9 mouse cellular contexts compared by ENCODE assay signal in genomic region chr12:8331489-8332173, GRCm38 (mm10). TPM values are rescaled to one million over a fixed set of nuclear protein-coding genes. Genes with fewer than 3 reads are reported as not detected.
DNase-seq lines count a peak whose midpoint lies in the region; ATAC-seq and TF ChIP-seq lines count a peak whose summit lies in the region.
"Had no signal": no experiment of that assay in that cellular context is flagged by ENCODE, and none has a peak within 500 bp of the region (broad histone marks: within the 10 kb centered on the region; RNA-seq: fewer than 3 reads in every experiment).

No protein-coding gene starts in this region.

- DNase-seq in kidney, postnatal 4 days: peak; percentile 73 to 80
- no peak for DNase-seq in kidney, adult 2 months
- DNase-seq in embryonic facial prominence, embryonic 14.5 days (ENCODE audit: low spot score): no peak
- DNase-seq in midbrain, embryonic 14.5 days: no peak
- no peak for DNase-seq in T-cell, adult 2 months (ENCODE audit: low spot score)
- DNase-seq in cerebellum, adult 9-11 months: no peak

- H3K27ac ChIP-seq in kidney, adult 2 months (ENCODE audit: insufficient read depth, low read depth, low read length): no peak overlapping the region
- no peak overlapping the region for H3K27ac ChIP-seq in embryonic facial prominence, embryonic 14.5 days (replicated peaks; ENCODE audit: low read depth, low read length)
- 0 out of 2 replicates have a peak overlapping the region, but pooled peaks have one; percentile 28 for H3K27ac ChIP-seq in heart, embryonic 16.5 days (ENCODE audit: low read length)
- peak overlapping the region; percentile 21; the same call in 1 of the 2 replicates for H3K27ac ChIP-seq in midbrain, embryonic 14.5 days (replicated peaks; ENCODE audit: low read depth, low read length)
- H3K27ac ChIP-seq: embryonic facial prominence, embryonic 15.5 days had no signal

- peak; percentile 5; the same call in 1 of the 2 replicates for ATAC-seq in embryonic facial prominence, embryonic 14.5 days (ENCODE audit: low read depth)
- peak; percentile 41 for ATAC-seq in heart, embryonic 16.5 days (replicated peaks; ENCODE audit: extremely low read depth, insufficient read depth, low FRiP score)
- ATAC-seq in midbrain, embryonic 14.5 days (ENCODE audit: low FRiP score, low TSS enrichment): 0 out of 2 replicates have a peak, but pooled peaks have one; percentile 5
- no peak for ATAC-seq in erythroid progenitor cell, adult 5-6 weeks (replicated peaks; ENCODE audit: low FRiP score, poor library complexity, severe bottlenecking)

- peaks cover 9% of the 10 kb centered on the region for H3K4me1 ChIP-seq in kidney, adult 2 months (ENCODE audit: control insufficient read depth, insufficient read depth, low read length)
- H3K4me1 ChIP-seq in embryonic facial prominence, embryonic 14.5 days (ENCODE audit: control insufficient read depth, insufficient read depth, low read length): no peaks in the 10 kb centered on the region
- peaks cover 27% of the 10 kb centered on the region for H3K4me1 ChIP-seq in heart, embryonic 16.5 days (ENCODE audit: control insufficient read depth, insufficient read depth, low read length)
- H3K4me1 ChIP-seq in midbrain, embryonic 14.5 days (ENCODE audit: control insufficient read depth, insufficient read depth, low read length): peaks cover 16% of the 10 kb centered on the region

- no peaks in the 10 kb centered on the region for H3K36me3 ChIP-seq in kidney, adult 2 months (ENCODE audit: control insufficient read depth, insufficient read depth, low read length)
- peaks cover 27% of the 10 kb centered on the region for H3K36me3 ChIP-seq in embryonic facial prominence, embryonic 14.5 days (ENCODE audit: control insufficient read depth, insufficient read depth, low read length)
- H3K36me3 ChIP-seq in heart, embryonic 16.5 days (ENCODE audit: control insufficient read depth, insufficient read depth): peaks cover 9% of the 10 kb centered on the region
- H3K36me3 ChIP-seq in midbrain, embryonic 14.5 days (ENCODE audit: control insufficient read depth, insufficient read depth, low read length): no peaks in the 10 kb centered on the region

- TF ChIP-seq POLR2A in kidney, adult 2 months (IDR thresholded peaks at IDR 0.05; ENCODE audit: low read depth, low read length): no peak

- H3K27me3 ChIP-seq in kidney, adult 2 months (replicated peaks; ENCODE audit: control insufficient read depth, insufficient read depth, low read length): no peaks in the 10 kb centered on the region
- H3K27me3 ChIP-seq in embryonic facial prominence, embryonic 14.5 days (replicated peaks; ENCODE audit: control insufficient read depth, insufficient read depth, low read length): no peaks in the 10 kb centered on the region
- H3K27me3 ChIP-seq in heart, embryonic 16.5 days (ENCODE audit: control insufficient read depth, insufficient read depth, low read length): no peaks in the 10 kb centered on the region
- H3K27me3 ChIP-seq in midbrain, embryonic 14.5 days (ENCODE audit: control insufficient read depth, insufficient read depth, low read length): no peaks in the 10 kb centered on the region
- H3K27me3 ChIP-seq: embryonic facial prominence, embryonic 15.5 days had no signal

- H3K9me3 ChIP-seq in embryonic facial prominence, embryonic 14.5 days (ENCODE audit: control insufficient read depth, low read length): no peaks in the 10 kb centered on the region
- no peaks in the 10 kb centered on the region for H3K9me3 ChIP-seq in heart, embryonic 16.5 days (replicated peaks; ENCODE audit: control insufficient read depth, low read length)
- no peaks in the 10 kb centered on the region for H3K9me3 ChIP-seq in midbrain, embryonic 14.5 days (ENCODE audit: control insufficient read depth, low read length)
- H3K9me3 ChIP-seq: embryonic facial prominence, embryonic 15.5 days had no signal

- WGBS in kidney, adult 2 months: 78% methylated on average over 14 of the region's 14 CpGs
- 57% methylated on average over 13 of the region's 14 CpGs for WGBS in embryonic facial prominence, embryonic 14.5 days
- 36% methylated on average over 14 of the region's 14 CpGs for WGBS in heart, embryonic 16.5 days
- WGBS in midbrain, embryonic 14.5 days: 61% methylated on average over 14 of the region's 14 CpGs

- H3K4me3 ChIP-seq in kidney, adult 2 months (ENCODE audit: insufficient read depth, low read depth, low read length): no peak overlapping the region
- no peak overlapping the region for H3K4me3 ChIP-seq in embryonic facial prominence, embryonic 14.5 days (ENCODE audit: low read depth, low read length)
- H3K4me3 ChIP-seq in heart, embryonic 16.5 days (ENCODE audit: low read length): no peak overlapping the region
- no peak overlapping the region for H3K4me3 ChIP-seq in midbrain, embryonic 14.5 days (replicated peaks; ENCODE audit: low read depth, low read length)
- H3K4me3 ChIP-seq: embryonic facial prominence, embryonic 15.5 days had no signal

- H3K4me2 ChIP-seq in embryonic facial prominence, embryonic 14.5 days (ENCODE audit: low read depth, low read length): no peak overlapping the region
- H3K4me2 ChIP-seq in heart, embryonic 16.5 days (ENCODE audit: low read depth, low read length): no peak overlapping the region
- no peak overlapping the region for H3K4me2 ChIP-seq in midbrain, embryonic 14.5 days (ENCODE audit: low read length)
- H3K4me2 ChIP-seq: embryonic facial prominence, embryonic 15.5 days had no signal

- H3K9ac ChIP-seq in embryonic facial prominence, embryonic 14.5 days (ENCODE audit: low read depth, low read length): no peak overlapping the region
- H3K9ac ChIP-seq in heart, embryonic 16.5 days (ENCODE audit: low read length): peak overlapping the region; percentile 14; the same call in 1 of the 2 replicates
- 0 out of 2 replicates have a peak overlapping the region, but pooled peaks have one; percentile 34 for H3K9ac ChIP-seq in midbrain, embryonic 14.5 days (replicated peaks; ENCODE audit: low read length)
- H3K9ac ChIP-seq: embryonic facial prominence, embryonic 15.5 days had no signal

- TF ChIP-seq CTCF in kidney, adult 2 months (conservative IDR thresholded peaks at IDR 0.05; ENCODE audit: insufficient read depth, insufficient read length, low read depth, low read length): no peak

RNA-seq across cellular contexts. Expression of gene Hs1bp3, which starts 18.4 kb away (rescaled TPM):
- polyA plus RNA-seq in kidney, adult 2 months (2012; rRNA removed): 25.3 and 27.7 TPM in 2 replicates
- polyA plus RNA-seq in embryonic facial prominence, embryonic 14.5 days (2014; fragmentation: Nextera tagmentation; extraction: Ambion mirVana): 10.4 and 12.4 TPM in 2 replicates
- 15.1 and 16.5 TPM in 2 replicates for polyA plus RNA-seq in heart, embryonic 16.5 days (2015; fragmentation: Nextera tagmentation; extraction: Ambion mirVana)
- 6.7 and 7.0 TPM in 2 replicates for polyA plus RNA-seq in midbrain, embryonic 14.5 days (2014; fragmentation: Nextera tagmentation; extraction: Ambion mirVana)
- total RNA-seq in erythroid progenitor cell, adult 5-6 weeks (2015; ENCODE audit: low replicate concordance): 2.1 and 2.9 TPM in 2 replicates
- 0.39 and 0.61 TPM in 2 replicates for total RNA-seq in erythroid progenitor cell, adult 5-6 weeks (2017; ENCODE audit: low replicate concordance)

RNA-seq across cellular contexts. Expression of gene Gdf7, which starts 29.9 kb away (rescaled TPM):
- polyA plus RNA-seq in kidney, adult 2 months (2012; rRNA removed): 1.1 and 1.5 TPM in 2 replicates
- 0.24 and 0.54 TPM in 2 replicates for polyA plus RNA-seq in embryonic facial prominence, embryonic 14.5 days (2014; fragmentation: Nextera tagmentation; extraction: Ambion mirVana)
- polyA plus RNA-seq in heart, embryonic 16.5 days (2015; fragmentation: Nextera tagmentation; extraction: Ambion mirVana): not detected in 2 replicates
- 0.25 TPM in 1 of 2 replicates, not detected in the other for polyA plus RNA-seq in midbrain, embryonic 14.5 days (2014; fragmentation: Nextera tagmentation; extraction: Ambion mirVana)
- total RNA-seq in erythroid progenitor cell, adult 5-6 weeks (2015; ENCODE audit: low replicate concordance): not detected in 2 replicates
- total RNA-seq in erythroid progenitor cell, adult 5-6 weeks (2017; ENCODE audit: low replicate concordance): not detected in 2 replicates

Comparison
In these comparisons a context has a peak if more than half of its experiments do, and no peak if none do; other contexts are left out.
1. DNase-seq: peak in kidney, postnatal 4 days (2 of 2); none in kidney, adult 2 months (single experiment), embryonic facial prominence, embryonic 14.5 days (single experiment), midbrain, embryonic 14.5 days (single experiment), T-cell, adult 2 months (single experiment) and cerebellum, adult 9-11 months (single experiment).
2. H3K27ac ChIP-seq: peak in heart, embryonic 16.5 days (single experiment) and midbrain, embryonic 14.5 days (single experiment); none in kidney, adult 2 months (single experiment) and embryonic facial prominence, embryonic 14.5 days (single experiment).